Mouse (Mus musculus) heart, embryonic 14.5 days (tissue): ENCODE data around the gene Xylb. TPM values are rescaled to one million over a fixed set of nuclear protein-coding genes. Genes with fewer than 3 reads are reported as not detected.

Experiments used
- ATAC-seq: fragments of 200-750 bp; cut with Nextera tagmentation; 2 replicates; pipeline ENCODE4 v1.8.0; 2017; ENCODE audit warnings: low read depth, moderate TSS enrichment; ENCODE audit not compliant: insufficient number of reproducible peaks, insufficient read depth, low FRiP score
- H3K27ac ChIP-seq, 2 experiments: fragments of 200-500 bp in 1 of 2; fragments of 300-500 bp in 1 of 2; sonication (generic) in 1 of 2; replicated peaks in 1 of 2; 2 replicates each; pipeline ENCODE4 v1.5.1; 2012 to 2014; ENCODE audit warnings: low read depth in 2 of 2, low read length in 2 of 2, control low read depth in 1 of 2, mild to moderate bottlenecking in 1 of 2, mixed read lengths in 1 of 2; ENCODE audit not compliant: control insufficient read depth in 1 of 2, insufficient read depth in 1 of 2
- H3K27me3 ChIP-seq: fragments of 300-500 bp; sonication (generic); 2 replicates; pipeline ENCODE4 v1.6.1; 2014; ENCODE audit warnings: mild to moderate bottlenecking, low read length, control low read depth; ENCODE audit not compliant: control insufficient read depth, insufficient read depth
- H3K36me3 ChIP-seq: fragments of 300-500 bp; sonication (generic); 2 replicates; pipeline ENCODE4 v1.6.1; 2014; ENCODE audit warnings: mild to moderate bottlenecking, control low read depth, low read length, mixed read lengths; ENCODE audit not compliant: control insufficient read depth, insufficient read depth
- H3K4me1 ChIP-seq, 2 experiments: fragments of 200-500 bp in 1 of 2; fragments of 300-500 bp in 1 of 2; sonication (generic) in 1 of 2; 2 replicates each; pipeline ENCODE4 v1.6.1; 2012 to 2014; ENCODE audit warnings: low read length in 2 of 2, control low read depth in 1 of 2, mixed read lengths in 1 of 2; ENCODE audit not compliant: control insufficient read depth in 2 of 2, insufficient read depth in 2 of 2
- H3K4me2 ChIP-seq: fragments of 300-500 bp; sonication (generic); 2 replicates; pipeline ENCODE4 v1.6.1; 2014; ENCODE audit warnings: mild to moderate bottlenecking, low read length
- H3K4me3 ChIP-seq, 2 experiments: fragments of 200-500 bp in 1 of 2; fragments of 300-500 bp in 1 of 2; sonication (generic) in 1 of 2; 2 replicates each; pipeline ENCODE4 v1.5.1; 2012 to 2014; ENCODE audit warnings: low read length in 2 of 2, mild to moderate bottlenecking in 2 of 2, control low read depth in 1 of 2, low read depth in 1 of 2, moderate library complexity in 1 of 2; ENCODE audit not compliant: control insufficient read depth in 1 of 2, insufficient read depth in 1 of 2
- H3K9ac ChIP-seq: fragments of 300-500 bp; sonication (generic); 2 replicates; pipeline ENCODE4 v1.6.1; 2014; ENCODE audit warnings: mild to moderate bottlenecking, low read length
- H3K9me3 ChIP-seq: fragments of 300-500 bp; sonication (generic); 2 replicates; pipeline ENCODE4 v1.6.1; 2016; ENCODE audit warnings: low read length, control low read depth; ENCODE audit not compliant: control insufficient read depth
- WGBS: fragments of 180-500 bp; shearing (Covaris S2); extraction: QIAGEN DNeasy Blood & Tissue Kit; methylation state at CpG from one replicate; pipeline ENCODE4 v1.1.7; 2014; 5-methylcytosine and 5-hydroxymethylcytosine counted together
- polyA plus RNA-seq: library from polyadenylated mRNA; unstranded; fragments of >200 nt; fragmentation: Nextera tagmentation; extraction: Ambion mirVana; gene quantifications from 2 replicates; pipeline ENCODE4 v1.2.1, GENCODE M21; 2014

Gene Xylb
- polyA plus RNA-seq, 1 experiment from 2014 or later = 1.2 TPM

GRCm38 (mm10) chr9:119438498-119439000 lies 81.4 kb downstream of the Xylb start:
- H3K4me2 ChIP-seq = no peak overlapping the region
- H3K27ac ChIP-seq = no peak overlapping the region
- ATAC-seq = no peak
- H3K36me3 ChIP-seq = peaks cover 47% of the 10 kb centered on the region
- no peaks in the 10 kb centered on the region for H3K9me3 ChIP-seq
- H3K4me3 ChIP-seq = no peak overlapping the region
- 84% methylated on average over 9 of the region's 9 CpGs for WGBS
- H3K9ac ChIP-seq = no peak overlapping the region
- no peaks in the 10 kb centered on the region for H3K4me1 ChIP-seq
- H3K27me3 ChIP-seq = no peaks in the 10 kb centered on the region

Other genes starting within 250 kb of the Xylb start
- gene Acaa1b, start 200.3 kb upstream of the Xylb start, polyA plus RNA-seq = 0.32 and 1.00 TPM in 2 replicates
- not detected in 2 replicates for gene Gm47289, start 198.2 kb upstream of the Xylb start, polyA plus RNA-seq
- not detected in 2 replicates for gene Slc22a13, start 148.3 kb upstream of the Xylb start, polyA plus RNA-seq
- 10.2 and 11.7 TPM in 2 replicates for gene Oxsr1, start 35.0 kb upstream of the Xylb start, polyA plus RNA-seq
- gene Acaa1a, start 17.7 kb upstream of the Xylb start, polyA plus RNA-seq = 78.3 and 81.6 TPM in 2 replicates
- gene Myd88, start 16.0 kb upstream of the Xylb start, polyA plus RNA-seq = 13.2 and 14.9 TPM in 2 replicates
- gene Slc22a14, start 8.2 kb downstream of the Xylb start, polyA plus RNA-seq = not detected in 2 replicates
- 18.5 and 21.6 TPM in 2 replicates for gene Acvr2b, start 44.7 kb downstream of the Xylb start, polyA plus RNA-seq
- gene Exog, start 87.6 kb downstream of the Xylb start, polyA plus RNA-seq = 9.5 and 9.7 TPM in 2 replicates
- 7.9 and 10.0 TPM in 2 replicates for gene Scn5a, start 221.6 kb downstream of the Xylb start, polyA plus RNA-seq